Mouse (Mus musculus): ENCODE data around the gene Fgf6. TPM values are rescaled to one million over a fixed set of nuclear protein-coding genes. Genes with fewer than 3 reads are reported as not detected.

Gene Fgf6
- polyA plus RNA-seq (2016; fragmentation: Nextera tagmentation; extraction: Ambion mirVana), result 0.24 and 0.29 TPM in 2 replicates

DNA sequence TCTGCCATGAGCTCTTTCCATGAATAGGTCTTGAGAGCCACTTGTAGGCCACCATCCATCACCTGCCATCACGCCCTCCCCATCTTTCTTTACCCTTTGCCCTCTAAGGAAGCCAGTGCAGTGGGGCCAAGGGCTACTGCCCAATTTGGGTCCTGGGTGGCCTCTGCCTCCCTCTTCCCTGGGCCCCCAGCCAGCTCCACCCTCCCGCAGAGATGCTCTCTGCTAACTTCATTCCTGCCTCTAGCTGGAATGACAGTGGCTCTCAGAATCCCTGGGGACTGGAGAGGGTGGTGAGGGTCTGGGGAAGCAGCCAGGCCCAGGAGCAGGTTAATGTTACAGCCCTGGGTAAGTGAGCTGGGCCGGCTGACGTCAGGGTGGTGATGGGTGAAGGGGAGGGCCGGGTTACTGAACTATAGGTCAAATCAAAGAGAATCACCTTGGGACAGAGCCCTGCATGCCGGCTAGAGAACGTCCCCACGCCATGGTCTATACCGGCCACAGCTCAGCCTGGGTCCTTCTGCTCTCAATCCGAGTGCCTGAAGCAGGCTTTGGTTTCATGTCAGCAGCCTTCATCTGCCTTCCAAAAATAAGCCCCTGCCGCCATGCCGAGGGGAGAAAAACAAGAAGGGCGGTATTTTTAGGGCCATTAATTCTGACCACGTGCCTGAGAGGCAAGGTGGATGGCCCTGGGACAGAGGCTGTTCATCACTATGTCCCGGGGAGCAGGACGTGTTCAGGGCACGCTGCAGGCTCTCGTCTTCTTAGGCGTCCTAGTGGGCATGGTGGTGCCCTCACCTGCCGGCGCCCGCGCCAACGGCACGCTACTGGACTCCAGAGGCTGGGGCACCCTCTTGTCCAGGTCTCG is at the start of gene Fgf6:
TSS of gene Fgf6 (plus strand) at position 681 of the 865 bp plus-strand sequence.
- Histone ChIP-seq H3K27ac (no peak within 1 kb of the TSS), H3K4me2 (replicated peaks) (no peak within 1 kb of the TSS), H3K36me3 (no peaks in the 10 kb centered on the region), H3K4me1 (peaks cover 11% of the 10 kb centered on the region), H3K9me3 (no peaks in the 10 kb centered on the region), H3K4me3 (no peak within 1 kb of the TSS), H3K27me3 (no peaks in the 10 kb centered on the region), H3K9ac (no peak within 1 kb of the TSS)
- WGBS, result 78% methylated on average over 26 of the region's 26 CpGs
- ATAC-seq (ENCODE audit: insufficient number of reproducible peaks, insufficient read depth, low FRiP score, low TSS enrichment), result no peak

- no peak for ATAC-seq (ENCODE audit: insufficient number of reproducible peaks, insufficient read depth, low FRiP score, low TSS enrichment)
- no peaks in the 10 kb centered on the region for H3K36me3 ChIP-seq
- H3K9ac ChIP-seq, result no peak overlapping the region
- 88% methylated on average over 14 of the region's 14 CpGs for WGBS
- no peaks in the 10 kb centered on the region for H3K27me3 ChIP-seq
- H3K4me3 ChIP-seq, result no peak overlapping the region
- peaks cover 10% of the 10 kb centered on the region; the same call in 1 of the 2 replicates for H3K4me1 ChIP-seq
- H3K27ac ChIP-seq, result no peak overlapping the region
- no peaks in the 10 kb centered on the region for H3K9me3 ChIP-seq
- H3K4me2 ChIP-seq (replicated peaks), result no peak overlapping the region
Measured at GRCm38 (mm10) chr6:126966241-126967026, 49.0 kb upstream of the Fgf6 start.

DNA sequence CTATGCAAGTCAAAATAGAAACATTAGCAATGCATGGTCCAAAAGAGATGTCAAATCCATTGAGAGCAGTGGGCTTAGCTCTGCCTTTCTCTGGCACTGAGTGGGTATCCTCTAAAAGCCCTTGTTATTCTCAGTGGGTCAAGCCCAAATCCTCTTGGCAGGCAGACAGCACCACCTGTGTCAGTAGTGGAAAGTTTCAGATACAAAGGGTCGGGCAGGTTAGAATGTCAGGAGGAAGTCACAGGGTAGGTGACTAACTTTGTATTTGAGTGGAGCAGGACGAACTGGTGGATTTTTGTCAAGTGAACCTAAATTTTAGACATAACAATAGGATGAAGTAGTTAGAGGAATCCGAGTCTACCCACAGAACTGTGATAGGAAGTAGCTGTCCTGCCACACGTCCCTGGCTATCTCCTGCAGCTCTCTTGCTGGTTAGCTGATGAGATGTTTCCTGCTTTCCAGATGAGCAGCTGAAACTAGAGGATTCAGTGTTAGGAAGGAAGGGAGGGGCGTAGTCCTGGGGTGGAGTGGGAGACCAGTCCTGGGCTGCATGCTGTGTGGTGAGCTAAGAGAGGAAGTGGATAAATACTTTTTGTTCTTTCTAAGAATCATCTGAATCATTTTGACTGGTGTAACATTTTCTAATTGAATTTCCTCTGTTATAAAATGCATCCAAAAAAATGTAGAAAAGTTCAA is 33.7 kb upstream of the Fgf6 start:
- no peaks in the 10 kb centered on the region for H3K4me1 ChIP-seq
- no peak overlapping the region for H3K4me2 ChIP-seq (replicated peaks)
- 53% methylated on average over 5 of the region's 5 CpGs for WGBS
- H3K27me3 ChIP-seq, result no peaks in the 10 kb centered on the region
- no peaks in the 10 kb centered on the region for H3K36me3 ChIP-seq
- no peak for ATAC-seq (ENCODE audit: insufficient number of reproducible peaks, insufficient read depth, low FRiP score, low TSS enrichment)
- H3K9ac ChIP-seq, result no peak overlapping the region
- H3K27ac ChIP-seq, result no peak overlapping the region
- no peak overlapping the region for H3K4me3 ChIP-seq
- H3K9me3 ChIP-seq, result no peaks in the 10 kb centered on the region

DNA sequence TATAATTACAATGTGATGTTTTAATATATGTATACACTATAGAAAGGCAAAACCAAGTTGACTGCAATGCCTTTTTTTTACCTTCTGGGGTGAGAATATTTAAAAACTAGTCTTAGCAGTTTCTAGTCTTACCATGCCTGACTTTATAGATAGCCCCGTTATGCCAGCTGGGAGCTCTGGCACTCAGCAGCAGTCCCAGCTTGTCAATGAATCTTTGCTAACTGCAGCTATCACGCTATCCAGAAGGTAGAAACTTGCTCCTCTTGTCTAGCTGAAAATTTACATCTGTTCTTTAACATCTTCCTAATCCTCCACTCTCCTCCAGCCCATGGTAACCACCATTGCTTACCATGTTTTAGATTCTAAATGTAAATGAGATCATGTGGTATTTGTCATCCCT is 21.7 kb upstream of the Fgf6 start:
- no peak overlapping the region for H3K4me3 ChIP-seq
- H3K4me2 ChIP-seq (replicated peaks), result no peak overlapping the region
- 65% methylated on average over 2 of the region's 2 CpGs for WGBS
- no peaks in the 10 kb centered on the region for H3K27me3 ChIP-seq
- ATAC-seq (ENCODE audit: insufficient number of reproducible peaks, insufficient read depth, low FRiP score, low TSS enrichment), result no peak
- no peaks in the 10 kb centered on the region for H3K36me3 ChIP-seq
- H3K27ac ChIP-seq, result no peak overlapping the region
- H3K4me1 ChIP-seq, result no peaks in the 10 kb centered on the region
- H3K9ac ChIP-seq, result no peak overlapping the region
- H3K9me3 ChIP-seq, result no peaks in the 10 kb centered on the region

DNA sequence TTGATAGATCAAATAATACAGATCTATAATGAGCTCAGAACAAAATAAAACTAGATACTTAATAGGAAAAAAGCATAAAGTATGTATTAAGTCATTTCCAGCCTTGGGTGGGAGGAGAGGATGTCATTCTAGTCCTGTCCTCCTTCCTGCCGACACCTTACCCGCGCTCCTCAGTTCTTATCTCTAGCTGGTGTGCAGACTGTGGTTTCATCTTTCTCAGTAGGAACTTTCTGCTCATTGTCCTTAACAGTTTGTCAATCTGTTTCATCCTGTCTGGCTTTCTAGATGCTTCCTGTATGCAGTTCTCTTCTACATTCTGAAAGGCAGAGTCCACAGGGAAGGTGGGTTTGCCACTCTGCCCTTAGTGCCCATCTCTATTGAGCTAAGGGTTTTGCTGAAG is 19.9 kb upstream of the Fgf6 start:
- Histone ChIP-seq H3K27me3 (no peaks in the 10 kb centered on the region), H3K9ac (no peak overlapping the region), H3K36me3 (no peaks in the 10 kb centered on the region), H3K4me3 (no peak overlapping the region), H3K4me1 (no peaks in the 10 kb centered on the region), H3K9me3 (no peaks in the 10 kb centered on the region), H3K27ac (no peak overlapping the region), H3K4me2 (replicated peaks) (no peak overlapping the region)
- whole genome bisulfite sequencing, result 87% methylated on average over 3 of the region's 3 CpGs
- ATAC-seq (ENCODE audit: insufficient number of reproducible peaks, insufficient read depth, low FRiP score, low TSS enrichment), result no peak

DNA sequence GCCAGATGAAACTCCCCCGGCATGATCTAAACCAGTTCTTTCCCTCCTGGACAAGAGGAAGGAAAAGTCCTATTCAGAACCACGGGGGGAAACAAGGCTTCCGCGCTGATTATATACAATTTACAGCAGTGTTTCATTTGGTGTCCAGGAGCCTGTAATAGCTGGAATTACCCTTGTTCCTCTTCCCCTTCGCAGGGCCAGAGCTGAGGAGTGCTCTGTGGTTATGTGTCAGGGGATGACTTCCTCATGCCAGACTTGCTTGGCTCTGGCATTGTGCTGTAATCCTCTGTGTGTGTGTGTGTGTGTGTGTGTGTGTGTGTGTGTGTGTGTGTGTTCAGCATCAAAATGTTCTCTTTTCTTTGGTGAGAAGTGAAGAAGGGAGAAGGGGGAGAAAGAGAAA is 19.0 kb upstream of the Fgf6 start:
- Histone ChIP-seq H3K27me3 (no peaks in the 10 kb centered on the region), H3K27ac (no peak overlapping the region), H3K4me3 (no peak overlapping the region), H3K9me3 (no peaks in the 10 kb centered on the region), H3K36me3 (no peaks in the 10 kb centered on the region), H3K4me1 (no peaks in the 10 kb centered on the region), H3K4me2 (replicated peaks) (no peak overlapping the region), H3K9ac (no peak overlapping the region)
- WGBS, result 70% methylated on average over 5 of the region's 5 CpGs
- no peak for ATAC-seq (ENCODE audit: insufficient number of reproducible peaks, insufficient read depth, low FRiP score, low TSS enrichment)

DNA sequence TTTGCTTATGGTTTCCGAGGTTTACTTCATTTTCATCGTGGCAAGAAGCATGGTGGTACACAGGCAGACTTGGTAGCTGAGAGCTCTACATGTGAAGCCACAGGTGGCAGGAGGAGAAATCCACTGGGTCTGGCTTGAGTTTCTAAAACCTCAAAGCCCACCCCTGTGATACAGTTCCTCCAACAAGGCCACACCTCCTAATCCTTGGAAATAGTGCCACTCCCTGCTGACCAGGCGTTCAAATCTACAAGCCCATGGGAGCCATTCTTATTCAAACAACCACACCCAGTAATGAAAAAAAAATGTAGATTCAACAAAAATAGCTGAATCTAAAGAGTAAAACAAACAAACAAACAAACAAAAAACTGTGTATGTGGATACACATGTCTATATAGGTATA is 9.7 kb upstream of the Fgf6 start:
- WGBS, result 89% methylated on average over 3 of the region's 3 CpGs
- H3K27me3 ChIP-seq, result no peaks in the 10 kb centered on the region
- H3K27ac ChIP-seq, result no peak overlapping the region
- H3K4me2 ChIP-seq (replicated peaks), result no peak overlapping the region
- ATAC-seq (ENCODE audit: insufficient number of reproducible peaks, insufficient read depth, low FRiP score, low TSS enrichment), result no peak
- H3K9ac ChIP-seq, result no peak overlapping the region
- no peak overlapping the region for H3K4me3 ChIP-seq
- no peaks in the 10 kb centered on the region for H3K4me1 ChIP-seq
- H3K9me3 ChIP-seq, result no peaks in the 10 kb centered on the region
- no peaks in the 10 kb centered on the region for H3K36me3 ChIP-seq

DNA sequence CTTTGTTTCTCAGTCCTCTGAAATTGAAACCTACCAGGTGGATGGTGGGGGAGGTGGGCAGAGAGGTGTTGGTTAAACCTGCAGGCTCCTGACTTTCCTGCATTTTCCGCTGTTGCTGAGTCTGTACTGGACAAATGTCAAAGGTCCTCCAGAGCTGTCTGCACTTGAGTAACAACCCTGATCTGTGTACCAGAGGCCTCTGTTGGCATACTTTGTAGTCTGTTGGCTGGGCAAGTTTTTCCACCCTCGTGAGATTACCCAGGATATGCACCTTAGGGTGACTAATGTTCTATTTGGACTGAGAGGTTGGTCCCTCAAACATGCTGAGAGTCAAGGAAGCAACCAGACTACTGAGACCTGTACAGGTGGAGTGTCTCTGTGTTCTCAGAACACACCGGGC is 8.8 kb upstream of the Fgf6 start:
- no peaks in the 10 kb centered on the region for H3K36me3 ChIP-seq
- no peak overlapping the region for H3K4me3 ChIP-seq
- H3K4me1 ChIP-seq, result no peaks in the 10 kb centered on the region
- H3K27ac ChIP-seq, result no peak overlapping the region
- no peaks in the 10 kb centered on the region for H3K9me3 ChIP-seq
- H3K9ac ChIP-seq, result no peak overlapping the region
- H3K4me2 ChIP-seq (replicated peaks), result no peak overlapping the region
- ATAC-seq (ENCODE audit: insufficient number of reproducible peaks, insufficient read depth, low FRiP score, low TSS enrichment), result no peak
- H3K27me3 ChIP-seq, result no peaks in the 10 kb centered on the region
- WGBS, result 77% methylated on average over 3 of the region's 3 CpGs

- H3K9me3 ChIP-seq, result no peaks in the 10 kb centered on the region
- 89% methylated on average over 13 of the region's 13 CpGs for WGBS
- H3K27me3 ChIP-seq, result no peaks in the 10 kb centered on the region
- no peak for ATAC-seq (ENCODE audit: insufficient number of reproducible peaks, insufficient read depth, low FRiP score, low TSS enrichment)
- H3K4me2 ChIP-seq (replicated peaks), result no peak overlapping the region
- H3K36me3 ChIP-seq, result no peaks in the 10 kb centered on the region
- no peaks in the 10 kb centered on the region for H3K4me1 ChIP-seq
- no peak overlapping the region for H3K4me3 ChIP-seq
- no peak overlapping the region for H3K9ac ChIP-seq
- no peak overlapping the region for H3K27ac ChIP-seq
Measured at GRCm38 (mm10) chr6:127010021-127010420, 5.4 kb upstream of the Fgf6 start.

DNA sequence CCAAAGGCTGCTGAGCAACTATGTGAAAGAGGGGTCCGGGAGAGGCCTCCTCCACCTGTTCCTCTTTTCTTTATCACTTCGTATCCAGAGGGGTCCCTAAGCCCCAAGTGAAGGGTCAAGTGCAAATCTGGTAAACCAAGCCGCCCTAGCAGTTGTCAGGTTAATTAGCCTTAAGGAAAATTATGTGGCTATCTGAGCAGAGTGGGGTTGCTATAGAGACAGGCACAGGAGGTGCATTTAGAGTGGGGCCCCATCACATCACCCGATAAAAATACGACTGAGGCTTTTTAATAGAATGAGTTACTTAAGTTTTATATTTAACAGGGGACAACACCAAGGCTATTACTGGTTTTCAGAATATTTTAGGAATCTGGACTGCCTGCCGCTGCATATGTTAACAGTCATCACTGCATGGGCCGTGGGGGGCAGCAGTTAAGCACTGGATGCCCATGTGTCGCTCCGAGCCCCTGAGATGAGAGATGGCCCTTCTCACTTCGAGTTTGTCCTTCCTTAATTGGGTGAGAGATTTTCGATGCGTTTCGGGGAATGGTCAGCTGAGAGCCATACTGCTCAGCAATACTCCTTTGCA is 3.3 kb upstream of the Fgf6 start:
- Histone ChIP-seq H3K27ac (no peak overlapping the region), H3K4me3 (no peak overlapping the region), H3K4me2 (replicated peaks) (no peak overlapping the region), H3K36me3 (no peaks in the 10 kb centered on the region), H3K27me3 (no peaks in the 10 kb centered on the region), H3K9ac (no peak overlapping the region), H3K9me3 (no peaks in the 10 kb centered on the region), H3K4me1 (no peaks in the 10 kb centered on the region)
- WGBS, result 78% methylated on average over 13 of the region's 13 CpGs
- no peak for ATAC-seq (ENCODE audit: insufficient number of reproducible peaks, insufficient read depth, low FRiP score, low TSS enrichment)

DNA sequence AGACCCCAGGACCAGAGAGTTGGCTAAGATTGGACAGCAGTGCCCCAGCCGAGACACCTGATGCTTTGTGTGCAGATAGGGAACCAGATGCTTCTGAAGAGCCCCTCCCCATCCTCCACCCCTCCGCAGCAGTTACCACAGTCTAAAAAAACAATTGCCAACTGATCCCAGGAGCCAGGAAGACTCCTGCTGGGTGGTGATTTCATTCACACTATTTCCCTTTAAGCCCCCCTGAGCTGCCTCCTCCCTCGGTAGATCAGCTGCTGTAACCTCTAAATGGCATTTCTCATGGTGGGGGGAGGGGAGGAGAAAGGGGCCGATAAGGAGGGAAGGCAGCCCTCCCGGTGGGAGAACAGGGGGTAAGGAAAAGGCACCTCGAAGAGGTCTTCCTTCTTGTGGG is 3.9 kb downstream of the Fgf6 start:
- H3K27ac ChIP-seq, result 0 out of 2 replicates have a peak overlapping the region, but pooled peaks have one; percentile 31
- H3K9ac ChIP-seq, result no peak overlapping the region

More for the DNA sequence above, 3.9 kb downstream of the Fgf6 start:
- no peak for ATAC-seq (ENCODE audit: insufficient number of reproducible peaks, insufficient read depth, low FRiP score, low TSS enrichment)
- Histone ChIP-seq H3K4me1 (peaks cover 21% of the 10 kb centered on the region), H3K36me3 (no peaks in the 10 kb centered on the region), H3K27me3 (no peaks in the 10 kb centered on the region), H3K4me3 (no peak overlapping the region), H3K4me2 (replicated peaks) (no peak overlapping the region; the same call in 1 of the 2 replicates), H3K9me3 (no peaks in the 10 kb centered on the region)
- under 1% methylated on average over 6 of the region's 6 CpGs for WGBS
